Mouse (Mus musculus) urinary bladder, postnatal 25 days (tissue): ENCODE data around the gene 4930447F04Rik.

ENCODE experiments used
- DNase-seq: peaks from one replicate; pipeline ENCODE4 v3.0.0; 2022; ENCODE audit warnings: low spot score

4930447F04Rik gene

DNA sequence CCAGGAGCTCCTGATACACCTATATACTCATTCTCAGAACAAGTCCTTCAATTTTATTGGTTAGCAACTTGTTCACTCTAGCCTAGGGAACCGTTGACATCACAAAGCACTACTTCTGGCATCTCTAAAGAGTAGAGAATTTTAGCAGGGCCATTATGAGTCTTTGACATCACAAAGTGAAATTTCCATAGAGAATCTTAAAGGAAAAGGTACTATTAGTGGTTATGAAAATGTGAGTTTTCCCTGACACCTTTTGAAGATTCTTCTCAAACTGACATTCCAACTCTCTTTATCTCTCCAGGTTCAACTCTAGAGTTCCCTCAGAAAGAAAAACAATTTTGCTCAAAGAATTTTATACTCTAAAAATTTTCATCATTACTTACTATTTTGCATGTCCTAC, at the start of gene 4930447F04Rik:
4930447F04Rik (minus strand) TSS at position 101 of the 400 bp plus-strand sequence.
- DNase-seq = no peak
